Mouse (Mus musculus): ENCODE data around the gene Dnajc16.
"Not testable (repeated sequence)": the region's sequence is repeated elsewhere in the genome, so short reads cannot be mapped to it uniquely, and the experiment has no call there.

Gene Dnajc16

GRCm38 (mm10) chr4:141794152-141794535, 3.4 kb upstream of the Dnajc16 start:
- no peak for DNase-seq

- peak; percentile 97 for DNase-seq
Measured at GRCm38 (mm10) chr4:141793282-141794151, 2.8 kb upstream of the Dnajc16 start, which contains the start of gene Casp9. TSS of gene Casp9 (plus strand) at chr4:141793612.

GRCm38 (mm10) chr4:141792554-141793281, 2.0 kb upstream of the Dnajc16 start:
- no peak for DNase-seq

- no peak for DNase-seq
Measured at GRCm38 (mm10) chr4:141791951-141792350, 1.2 kb upstream of the Dnajc16 start.

GRCm38 (mm10) chr4:141791486-141791885, 755 bp upstream of the Dnajc16 start:
- DNase-seq, result no peak

GRCm38 (mm10) chr4:141789564-141790218, 1.0 kb downstream of the Dnajc16 start:
- DNase-seq, result no peak

GRCm38 (mm10) chr4:141787462-141787861, 3.3 kb downstream of the Dnajc16 start:
- no peak for DNase-seq

GRCm38 (mm10) chr4:141787046-141787445, 3.7 kb downstream of the Dnajc16 start:
- DNase-seq, result no peak

GRCm38 (mm10) chr4:141786141-141786540, 4.6 kb downstream of the Dnajc16 start:
- DNase-seq, result no peak

GRCm38 (mm10) chr4:141784835-141785234, 5.9 kb downstream of the Dnajc16 start:
- DNase-seq, result no peak

GRCm38 (mm10) chr4:141781201-141781985, 9.3 kb downstream of the Dnajc16 start:
- DNase-seq, result no peak

- peak; percentile 83 for DNase-seq
Measured at GRCm38 (mm10) chr4:141779828-141780227, 10.9 kb downstream of the Dnajc16 start.

- not testable (repeated sequence) for DNase-seq
Measured at GRCm38 (mm10) chr4:141773019-141773418, 17.7 kb downstream of the Dnajc16 start.

GRCm38 (mm10) chr4:141771823-141772222, 18.9 kb downstream of the Dnajc16 start:
- DNase-seq, result no peak

- no peak for DNase-seq
Measured at GRCm38 (mm10) chr4:141769501-141770160, 21.1 kb downstream of the Dnajc16 start.

GRCm38 (mm10) chr4:141767353-141768036, 23.2 kb downstream of the Dnajc16 start:
- DNase-seq, result peak; percentile 66

GRCm38 (mm10) chr4:141766668-141767352, 23.9 kb downstream of the Dnajc16 start:
- peak; percentile 42 for DNase-seq

GRCm38 (mm10) chr4:141766316-141766667, 24.4 kb downstream of the Dnajc16 start:
- peak; percentile 78 for DNase-seq

GRCm38 (mm10) chr4:141765008-141765407, 25.7 kb downstream of the Dnajc16 start:
- no peak for DNase-seq

GRCm38 (mm10) chr4:141763476-141763875, 27.3 kb downstream of the Dnajc16 start:
- DNase-seq, result no peak

GRCm38 (mm10) chr4:141762102-141762598, 28.6 kb downstream of the Dnajc16 start:
- DNase-seq, result no peak
